Comparison of ENCODE assay signal across 9 mouse cellular contexts in the genomic region with DNA sequence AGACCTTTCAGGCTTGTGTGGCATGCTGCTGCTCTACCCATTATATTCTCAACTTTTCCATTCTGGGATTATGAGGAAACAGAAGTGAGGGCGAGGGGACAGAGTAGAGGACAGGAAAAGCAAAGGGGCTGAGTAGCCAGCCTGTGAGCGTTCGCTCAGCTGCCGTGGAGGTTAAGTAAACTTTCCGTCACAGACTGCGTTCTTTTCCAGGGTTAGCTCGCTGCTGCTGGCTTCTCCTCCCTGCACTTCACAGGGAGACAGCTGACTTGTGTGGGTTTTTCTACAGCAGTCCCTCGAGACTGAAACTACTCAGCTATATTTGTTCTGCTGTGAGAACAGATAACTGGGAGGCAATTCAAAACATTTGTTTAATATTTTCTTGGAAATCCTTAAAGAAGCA. TPM values are rescaled to one million over a fixed set of nuclear protein-coding genes. Genes with fewer than 3 reads are reported as not detected.
DNase-seq lines count a peak whose midpoint lies in the region; ATAC-seq and TF ChIP-seq lines count a peak whose summit lies in the region.
"Had no signal": no experiment of that assay in that cellular context is flagged by ENCODE, and none has a peak within 500 bp of the region (broad histone marks: within the 10 kb centered on the region; RNA-seq: fewer than 3 reads in every experiment).

No protein-coding gene starts in this region.

- H3K9me3 ChIP-seq in hindbrain, embryonic 10.5 days, result no peaks in the 10 kb centered on the region
- H3K9me3 ChIP-seq in hindbrain, embryonic 14.5 days (ENCODE audit: control insufficient read depth, low read length), result no peaks in the 10 kb centered on the region
- H3K9me3 ChIP-seq in intestine, embryonic 15.5 days, result no peaks in the 10 kb centered on the region
- no peaks in the 10 kb centered on the region for H3K9me3 ChIP-seq in neural tube, embryonic 14.5 days (ENCODE audit: control insufficient read depth, low read length)
- H3K9me3 ChIP-seq: embryonic facial prominence, embryonic 15.5 days had no signal

- H3K79me2 ChIP-seq in liver, adult 2 months (ENCODE audit: control insufficient read depth, insufficient read depth, low read length), result peaks cover 4% of the 10 kb centered on the region; the same call in 1 of the 2 replicates

- no peaks in the 10 kb centered on the region for H3K36me3 ChIP-seq in hindbrain, embryonic 10.5 days
- no peaks in the 10 kb centered on the region for H3K36me3 ChIP-seq in hindbrain, embryonic 14.5 days (replicated peaks; ENCODE audit: control insufficient read depth, insufficient read depth)
- no peaks in the 10 kb centered on the region for H3K36me3 ChIP-seq in intestine, embryonic 15.5 days
- no peaks in the 10 kb centered on the region; the same call in 1 of the 2 replicates for H3K36me3 ChIP-seq in liver, adult 2 months (ENCODE audit: control insufficient read depth, insufficient read depth, low read length)
- H3K36me3 ChIP-seq in neural tube, embryonic 14.5 days (ENCODE audit: control insufficient read depth, insufficient read depth, low read length), result no peaks in the 10 kb centered on the region
- H3K36me3 ChIP-seq: embryonic facial prominence, embryonic 15.5 days had no signal

- H3K9ac ChIP-seq in hindbrain, embryonic 14.5 days, result no peak overlapping the region
- no peak overlapping the region for H3K9ac ChIP-seq in intestine, embryonic 15.5 days
- H3K9ac ChIP-seq in liver, adult 2 months (ENCODE audit: low read depth, low read length), result no peak overlapping the region
- no peak overlapping the region for H3K9ac ChIP-seq in neural tube, embryonic 14.5 days (replicated peaks; ENCODE audit: low read depth, low read length)
- H3K9ac ChIP-seq: embryonic facial prominence, embryonic 15.5 days had no signal

- TF ChIP-seq CTCF in liver, adult 2 months (IDR thresholded peaks at IDR 0.05; ENCODE audit: low read depth, low read length), result no peak

- DNase-seq in hindbrain, embryonic 10.5 days (ENCODE audit: low spot score), result peak; percentile 24
- DNase-seq in hindbrain, embryonic 14.5 days (ENCODE audit: low spot score), result no peak
- peak; percentile 64 for DNase-seq in fibroblast of lung, adult 2 months (ENCODE audit: low read depth)
- peak; percentile 25 for DNase-seq in liver, adult 2 months (ENCODE audit: extremely low read depth, low read depth, low spot score)
- no peak for DNase-seq in spleen, adult 18-20 months
- no peak for DNase-seq in cerebellum, postnatal 25 days

- peaks cover 42% of the 10 kb centered on the region for H3K4me1 ChIP-seq in hindbrain, embryonic 10.5 days (replicated peaks)
- peaks cover 16% of the 10 kb centered on the region for H3K4me1 ChIP-seq in hindbrain, embryonic 14.5 days (replicated peaks; ENCODE audit: control insufficient read depth, insufficient read depth, low read length)
- H3K4me1 ChIP-seq in intestine, embryonic 15.5 days (replicated peaks), result peaks cover 17% of the 10 kb centered on the region; the same call in 1 of the 2 replicates
- H3K4me1 ChIP-seq in liver, adult 2 months (ENCODE audit: control insufficient read depth, insufficient read depth, low read length), result peaks cover 10% of the 10 kb centered on the region; the same call in 1 of the 2 replicates
- peaks cover 10% of the 10 kb centered on the region; the same call in 1 of the 2 replicates for H3K4me1 ChIP-seq in neural tube, embryonic 14.5 days (ENCODE audit: control insufficient read depth, insufficient read depth, low read length)

- ATAC-seq in hindbrain, embryonic 14.5 days (ENCODE audit: low FRiP score), result no peak
- peak; percentile 58; the same call in 1 of the 2 replicates for ATAC-seq in intestine, embryonic 15.5 days
- no peak for ATAC-seq in neural tube, embryonic 14.5 days (ENCODE audit: low read depth)

- TF ChIP-seq POLR2A in liver, adult 2 months (IDR thresholded peaks at IDR 0.05; ENCODE audit: extremely low read depth, insufficient read depth, low read length), result no peak

- H3K4me2 ChIP-seq in hindbrain, embryonic 14.5 days (replicated peaks), result no peak overlapping the region
- peak overlapping the region; percentile 34 for H3K4me2 ChIP-seq in intestine, embryonic 15.5 days (replicated peaks)
- H3K4me2 ChIP-seq in neural tube, embryonic 14.5 days (ENCODE audit: low read depth, low read length), result 0 out of 2 replicates have a peak overlapping the region, but pooled peaks have one; percentile 8
- H3K4me2 ChIP-seq: embryonic facial prominence, embryonic 15.5 days had no signal

- no peak overlapping the region for H3K27ac ChIP-seq in hindbrain, embryonic 10.5 days
- H3K27ac ChIP-seq in hindbrain, embryonic 14.5 days, result no peak overlapping the region
- peak overlapping the region; percentile 33 for H3K27ac ChIP-seq in intestine, embryonic 15.5 days
- H3K27ac ChIP-seq in liver, adult 2 months (replicated peaks; ENCODE audit: insufficient read depth, low read depth, low read length), result no peak overlapping the region
- H3K27ac ChIP-seq in neural tube, embryonic 14.5 days (ENCODE audit: low read depth, low read length), result no peak overlapping the region
- H3K27ac ChIP-seq: embryonic facial prominence, embryonic 15.5 days had no signal

- no peaks in the 10 kb centered on the region for H3K27me3 ChIP-seq in hindbrain, embryonic 10.5 days (ENCODE audit: insufficient read depth, poor library complexity, severe bottlenecking)
- no peaks in the 10 kb centered on the region for H3K27me3 ChIP-seq in hindbrain, embryonic 14.5 days (ENCODE audit: control insufficient read depth, insufficient read depth, low read length)
- H3K27me3 ChIP-seq in intestine, embryonic 15.5 days (replicated peaks), result no peaks in the 10 kb centered on the region
- H3K27me3 ChIP-seq in liver, adult 2 months (ENCODE audit: control insufficient read depth, insufficient read depth, low read length), result no peaks in the 10 kb centered on the region
- no peaks in the 10 kb centered on the region for H3K27me3 ChIP-seq in neural tube, embryonic 14.5 days (ENCODE audit: control insufficient read depth, insufficient read depth, low read length)
- H3K27me3 ChIP-seq: embryonic facial prominence, embryonic 15.5 days had no signal

- 38% methylated on average over 8 of the region's 8 CpGs for WGBS in hindbrain, embryonic 10.5 days
- 43% methylated on average over 8 of the region's 8 CpGs for WGBS in hindbrain, embryonic 14.5 days
- WGBS in intestine, embryonic 15.5 days, result 7% methylated on average over 8 of the region's 8 CpGs
- WGBS in liver, adult 2 months, result 18% methylated on average over 8 of the region's 8 CpGs
- whole genome bisulfite sequencing in neural tube, embryonic 14.5 days, result 36% methylated on average over 8 of the region's 8 CpGs

- H3K4me3 ChIP-seq in hindbrain, embryonic 10.5 days, result no peak overlapping the region
- H3K4me3 ChIP-seq in hindbrain, embryonic 14.5 days (replicated peaks; ENCODE audit: low read length), result no peak overlapping the region
- no peak overlapping the region for H3K4me3 ChIP-seq in intestine, embryonic 15.5 days (replicated peaks)
- no peak overlapping the region for H3K4me3 ChIP-seq in liver, adult 2 months (ENCODE audit: insufficient read depth, low read depth, low read length)
- no peak overlapping the region for H3K4me3 ChIP-seq in neural tube, embryonic 14.5 days (ENCODE audit: low read depth, low read length)
- H3K4me3 ChIP-seq: embryonic facial prominence, embryonic 15.5 days had no signal

RNA-seq across cellular contexts. Expression of gene Nars2, which starts 34.5 kb away (rescaled TPM):
- polyA plus RNA-seq in hindbrain, embryonic 10.5 days (2016; fragmentation: Nextera tagmentation; extraction: Ambion mirVana), result 22.3 and 22.7 TPM in 2 replicates
- polyA plus RNA-seq in hindbrain, embryonic 14.5 days (2014; fragmentation: Nextera tagmentation; extraction: Ambion mirVana), result 19.1 and 19.4 TPM in 2 replicates
- 25.1 and 25.7 TPM in 2 replicates for polyA plus RNA-seq in intestine, embryonic 15.5 days (2015; fragmentation: Nextera tagmentation; extraction: Ambion mirVana)
- 17.3 and 18.0 TPM in 2 replicates for total RNA-seq in liver, adult 2 months (2014; rRNA removed)
- polyA plus RNA-seq in liver, adult 2 months (2012; rRNA removed), result 6.2 and 6.9 TPM in 2 replicates
- polyA plus RNA-seq in neural tube, embryonic 14.5 days (2014; fragmentation: Nextera tagmentation; extraction: Ambion mirVana), result 20.2 and 23.9 TPM in 2 replicates

Comparison
In these comparisons a context has a peak if more than half of its experiments do, and no peak if none do; other contexts are left out.
1. DNase-seq: peak in hindbrain, embryonic 10.5 days (single experiment), fibroblast of lung, adult 2 months (single experiment) and liver, adult 2 months (single experiment); none in hindbrain, embryonic 14.5 days (single experiment), spleen, adult 18-20 months (0 of 2) and cerebellum, postnatal 25 days (0 of 2).